Mouse (Mus musculus) olfactory bulb, adult 2 months (tissue): ENCODE measurements around the gene Synpo2l.
A peak's percentile ranks its signal among the peaks of the same experiment; 100 is the strongest.

Source experiments
- CTCF ChIP-seq: fragments of 200-500 bp; IDR thresholded peaks from 2 replicates; pipeline ENCODE4 v1.5.1; 2012; ENCODE audit warnings: low read depth, mild to moderate bottlenecking, low read length, moderate library complexity; ENCODE audit not compliant: insufficient read depth
- POLR2A ChIP-seq: fragments of 200-500 bp; IDR thresholded peaks from 2 replicates; pipeline ENCODE4 v1.6.1; 2012; ENCODE audit warnings: mild to moderate bottlenecking, low read depth, low read length, moderate library complexity; ENCODE audit not compliant: insufficient read depth

- TF ChIP-seq POLR2A (peak; percentile 85), CTCF (no peak)
Observed at GRCm38 (mm10) chr14:20640644-20641437, 27.3 kb downstream of the Synpo2l start, which contains the start of gene Usp54.
